Mouse (Mus musculus) hindbrain, embryonic 10.5 days (tissue): Measurements from ENCODE around the gene Hacd3. TPM values are rescaled to one million over a fixed set of nuclear protein-coding genes. Genes with fewer than 3 reads are reported as not detected.
"Not testable (repeated sequence)": the region's sequence is repeated elsewhere in the genome, so short reads cannot be mapped to it uniquely, and the experiment has no call there.

Experiments used
- DNase-seq: peaks from one replicate; pipeline ENCODE4 v3.0.0-alpha.2; 2017; ENCODE audit warnings: low spot score
- H3K27ac ChIP-seq: fragments of 300-500 bp; sonication (generic); 2 replicates; pipeline ENCODE4 v1.5.1; 2016; ENCODE audit warnings: mild to moderate bottlenecking, moderate library complexity
- H3K27me3 ChIP-seq: fragments of 300-500 bp; sonication (generic); 2 replicates; pipeline ENCODE4 v1.6.1; 2016; ENCODE audit warnings: mild to moderate bottlenecking; ENCODE audit not compliant: poor library complexity, insufficient read depth, severe bottlenecking
- H3K36me3 ChIP-seq: fragments of 300-500 bp; sonication (generic); 2 replicates; pipeline ENCODE4 v1.6.1; 2016; ENCODE audit warnings: mild to moderate bottlenecking, moderate library complexity
- H3K4me1 ChIP-seq: fragments of 300-500 bp; sonication (generic); replicated peaks from 2 replicates; pipeline ENCODE4 v1.6.1; 2016; ENCODE audit warnings: mild to moderate bottlenecking
- H3K4me3 ChIP-seq: fragments of 300-500 bp; sonication (generic); 2 replicates; pipeline ENCODE4 v1.5.1; 2016; ENCODE audit warnings: mild to moderate bottlenecking, moderate library complexity
- H3K9me3 ChIP-seq: fragments of 300-500 bp; sonication (generic); 2 replicates; pipeline ENCODE4 v1.6.1; 2016; ENCODE audit warnings: mild to moderate bottlenecking, moderate library complexity
- WGBS: fragments of 180-500 bp; shearing (Covaris S2); methylation state at CpG from one replicate; pipeline ENCODE4 v1.1.7; 2016; 5-methylcytosine and 5-hydroxymethylcytosine counted together
- polyA plus RNA-seq: library from polyadenylated mRNA; unstranded; fragments of >200 nt; fragmentation: Nextera tagmentation; extraction: Ambion mirVana; gene quantifications from 2 replicates; pipeline ENCODE4 v1.2.1, GENCODE M21; 2016

The Hacd3 gene
- polyA plus RNA-seq = 108 and 115 TPM in 2 replicates

DNA sequence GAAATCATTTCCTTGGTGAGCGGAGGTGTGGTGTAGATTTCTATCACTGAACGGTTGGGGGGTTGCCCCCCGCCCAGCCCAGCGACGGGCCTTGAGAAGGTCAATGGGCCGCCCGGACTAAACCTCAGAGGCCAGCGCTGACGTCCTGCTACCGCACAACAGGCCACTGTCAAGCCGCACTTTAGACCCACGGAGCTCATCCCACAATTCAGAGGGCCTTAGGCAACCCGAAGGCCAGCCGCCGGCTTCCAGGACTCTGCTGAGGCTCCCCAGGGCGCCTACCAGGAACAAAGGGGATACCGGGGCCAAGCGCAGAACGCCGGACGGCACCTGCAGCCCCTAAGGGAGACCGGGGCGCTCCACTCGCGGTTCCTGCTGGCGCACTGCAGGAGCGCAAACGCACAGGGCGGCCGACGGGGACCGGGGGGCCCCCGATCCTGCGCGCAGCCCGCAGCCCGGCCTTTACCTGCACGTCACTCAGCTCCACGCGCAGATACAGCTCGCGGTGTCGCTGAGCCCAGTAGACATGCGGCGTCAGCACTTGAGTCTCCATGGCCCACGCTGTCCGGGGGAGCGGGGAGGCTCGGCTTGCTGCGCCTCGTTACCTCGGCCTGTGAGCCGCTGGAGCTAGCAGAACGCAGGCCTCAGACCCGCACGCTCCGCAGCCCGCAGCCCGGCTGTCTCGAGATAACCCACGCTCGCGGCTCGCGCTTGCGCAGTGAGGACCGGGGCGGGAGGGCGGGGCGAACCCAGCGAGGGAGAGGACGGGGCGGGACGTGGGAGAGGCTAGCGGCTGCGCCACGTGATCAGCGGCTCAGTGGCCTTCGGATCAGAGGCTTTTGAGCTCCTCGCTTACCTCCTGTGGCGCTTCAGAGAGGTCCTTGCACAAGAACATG, at the start of gene Hacd3:
Gene Hacd3, minus strand, starts transcription at position 703 of the 896 bp plus-strand sequence.
- peaks cover 60% of the 10 kb centered on the region for H3K4me1 ChIP-seq
- peak; percentile 95 for DNase-seq

DNA sequence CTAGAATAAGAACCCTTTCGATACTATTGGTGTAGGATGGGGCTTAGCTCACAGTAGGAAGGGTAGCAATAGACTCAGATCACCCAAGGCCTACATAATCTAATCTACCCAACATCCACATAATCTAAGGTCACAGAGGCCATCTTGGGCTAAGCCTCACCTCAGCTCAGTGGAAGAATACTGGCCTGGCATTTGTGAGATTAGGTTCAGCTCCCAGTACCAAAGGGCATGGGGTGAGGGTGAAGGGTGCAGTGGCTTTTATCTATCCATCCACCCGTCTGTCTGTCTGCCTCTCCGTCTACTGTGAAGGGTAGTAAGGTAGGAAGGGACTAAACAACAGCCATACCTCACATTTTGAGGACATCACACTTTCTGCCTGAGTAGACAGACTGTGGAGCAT, 49.1 kb upstream of the Hacd3 start:
- 92% methylated on average over 3 of the region's 3 CpGs for WGBS
- Histone ChIP-seq H3K4me1 (no peaks in the 10 kb centered on the region), H3K36me3 (peaks cover 99% of the 10 kb centered on the region), H3K27me3 (no peaks in the 10 kb centered on the region), H3K9me3 (no peaks in the 10 kb centered on the region), H3K4me3 (no peak overlapping the region), H3K27ac (no peak overlapping the region)
- DNase-seq = no peak

More for the DNA sequence above, at the start of gene Hacd3:
- no peaks in the 10 kb centered on the region for H3K27me3 ChIP-seq
- no peaks in the 10 kb centered on the region for H3K9me3 ChIP-seq
- H3K4me3 ChIP-seq = peak within 1 kb of the TSS; percentile 99
- H3K36me3 ChIP-seq = no peaks in the 10 kb centered on the region
- H3K27ac ChIP-seq = peak within 1 kb of the TSS; percentile 97
- WGBS = under 1% methylated on average over 81 of the region's 81 CpGs

DNA sequence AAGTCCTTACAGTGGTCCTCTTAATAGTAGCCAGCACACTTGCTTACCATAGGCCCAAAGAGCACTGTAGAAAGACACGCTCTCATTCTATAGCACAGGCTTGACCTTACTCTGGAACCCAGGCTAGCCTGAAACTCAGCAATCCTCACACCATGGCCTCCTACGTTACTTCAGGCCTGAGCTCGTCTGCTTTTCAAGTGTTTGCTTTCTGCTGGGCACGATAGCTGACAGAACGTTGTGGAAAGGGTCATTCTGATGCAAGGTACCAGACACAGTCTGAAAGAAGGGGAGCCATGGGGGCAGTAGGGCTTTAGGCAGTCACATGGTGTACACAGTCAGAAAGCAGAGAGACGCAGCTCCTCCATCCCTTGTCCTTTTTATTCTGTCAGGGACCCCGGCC, 42.8 kb upstream of the Hacd3 start:
- H3K4me3 ChIP-seq = no peak overlapping the region
- WGBS = 89% methylated on average over 7 of the region's 7 CpGs
- DNase-seq = no peak
- H3K27me3 ChIP-seq = no peaks in the 10 kb centered on the region
- H3K4me1 ChIP-seq = no peaks in the 10 kb centered on the region
- H3K36me3 ChIP-seq = peaks cover 95% of the 10 kb centered on the region
- no peak overlapping the region for H3K27ac ChIP-seq
- no peaks in the 10 kb centered on the region for H3K9me3 ChIP-seq

DNA sequence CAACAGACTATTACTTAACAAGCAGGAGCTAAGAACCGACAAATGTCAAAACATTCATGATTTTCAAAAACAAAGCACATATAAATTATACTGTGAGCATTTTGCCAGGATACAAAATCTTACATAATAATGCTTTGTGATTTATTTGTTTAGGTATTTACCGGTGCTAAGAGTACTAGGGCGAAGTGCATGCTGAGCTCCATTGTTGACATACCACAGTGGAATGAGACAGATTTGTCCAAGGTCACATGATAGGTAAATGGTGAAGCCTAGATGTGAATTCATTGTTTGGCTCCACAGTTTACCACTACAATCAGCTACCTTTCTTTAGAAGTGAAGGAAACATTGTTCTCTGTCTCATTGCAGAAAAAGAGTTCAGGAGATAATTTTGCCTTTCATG, 29.5 kb upstream of the Hacd3 start:
- Histone ChIP-seq H3K36me3 (peaks cover 100% of the 10 kb centered on the region), H3K9me3 (no peaks in the 10 kb centered on the region), H3K4me3 (no peak overlapping the region), H3K4me1 (no peaks in the 10 kb centered on the region), H3K27me3 (no peaks in the 10 kb centered on the region), H3K27ac (no peak overlapping the region)
- DNase-seq = no peak
- 97% methylated on average over 3 of the region's 3 CpGs for WGBS

DNA sequence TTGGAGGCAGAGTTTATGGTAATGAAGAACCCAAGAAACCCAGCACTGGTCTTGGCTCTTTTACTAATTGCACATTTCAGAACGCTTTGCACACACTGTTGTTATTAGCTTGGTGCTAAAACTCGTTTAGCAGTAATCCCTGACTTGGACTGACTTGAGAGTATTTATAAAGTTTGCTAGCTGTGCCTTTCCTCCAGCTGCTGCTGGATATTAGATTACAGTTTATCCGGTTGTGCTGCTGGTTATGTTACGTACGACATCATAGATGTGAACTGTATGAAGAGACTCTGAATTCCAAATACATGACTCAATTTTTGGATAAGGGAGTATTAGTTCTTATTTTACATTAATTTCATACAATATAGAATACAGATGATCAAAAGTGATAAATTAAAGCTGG, 27.9 kb upstream of the Hacd3 start:
- peaks cover 100% of the 10 kb centered on the region for H3K36me3 ChIP-seq

DNA sequence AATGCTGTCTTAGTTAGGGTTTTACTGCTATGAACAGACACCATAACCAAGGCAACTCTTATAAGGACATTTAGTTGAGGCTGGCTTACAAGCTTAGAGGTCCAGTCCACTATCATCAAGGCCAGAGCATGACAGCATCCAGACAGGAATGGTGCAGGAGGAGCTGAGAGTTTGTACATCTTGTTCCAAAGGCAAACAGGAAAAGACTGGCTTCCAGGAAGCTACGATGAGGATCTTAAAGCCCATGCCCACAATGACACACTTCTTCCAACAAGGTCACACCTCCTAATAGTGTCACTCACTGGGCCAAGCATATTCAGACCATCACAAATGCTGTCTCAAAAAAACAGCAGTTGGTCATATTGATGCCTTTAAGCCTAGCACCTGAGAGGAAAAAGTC, 25.5 kb upstream of the Hacd3 start:
- DNase-seq = no peak
- peaks cover 98% of the 10 kb centered on the region for H3K36me3 ChIP-seq
- 93% methylated on average over 1 of the region's 1 CpGs for WGBS

More for the DNA sequence above, 27.9 kb upstream of the Hacd3 start:
- WGBS = 97% methylated on average over 5 of the region's 5 CpGs
- DNase-seq = no peak
- Histone ChIP-seq H3K9me3 (no peaks in the 10 kb centered on the region), H3K4me3 (no peak overlapping the region), H3K4me1 (no peaks in the 10 kb centered on the region), H3K27ac (no peak overlapping the region), H3K27me3 (no peaks in the 10 kb centered on the region)

DNA sequence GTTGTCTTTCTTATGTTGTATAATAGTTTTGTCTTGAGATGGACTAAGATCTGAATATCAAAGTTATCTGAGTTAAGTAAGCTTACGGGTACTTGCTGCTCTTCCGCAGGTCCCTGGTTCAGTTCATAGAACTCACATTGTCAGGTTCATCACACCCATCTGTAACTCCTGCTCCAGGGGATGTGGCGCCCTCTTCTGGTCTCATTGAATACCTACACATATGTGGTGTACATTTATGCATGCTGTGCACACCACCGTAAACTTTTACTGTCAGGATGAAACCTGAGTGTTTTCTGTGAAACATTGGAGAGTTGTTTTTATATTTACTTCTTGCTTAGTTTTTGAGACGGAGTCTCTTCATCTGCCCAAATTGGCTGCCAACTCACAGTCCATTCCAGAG, 19.9 kb upstream of the Hacd3 start:
- WGBS = 97% methylated on average over 5 of the region's 5 CpGs
- H3K27ac ChIP-seq = no peak overlapping the region
- H3K27me3 ChIP-seq = no peaks in the 10 kb centered on the region
- no peaks in the 10 kb centered on the region for H3K4me1 ChIP-seq
- no peak overlapping the region for H3K4me3 ChIP-seq
- H3K9me3 ChIP-seq = no peaks in the 10 kb centered on the region
- H3K36me3 ChIP-seq = peaks cover 97% of the 10 kb centered on the region
- DNase-seq = no peak

More for the DNA sequence above, 25.5 kb upstream of the Hacd3 start:
- no peak overlapping the region for H3K4me3 ChIP-seq
- H3K27me3 ChIP-seq = no peaks in the 10 kb centered on the region
- H3K27ac ChIP-seq = no peak overlapping the region
- H3K9me3 ChIP-seq = no peaks in the 10 kb centered on the region
- no peaks in the 10 kb centered on the region for H3K4me1 ChIP-seq

DNA sequence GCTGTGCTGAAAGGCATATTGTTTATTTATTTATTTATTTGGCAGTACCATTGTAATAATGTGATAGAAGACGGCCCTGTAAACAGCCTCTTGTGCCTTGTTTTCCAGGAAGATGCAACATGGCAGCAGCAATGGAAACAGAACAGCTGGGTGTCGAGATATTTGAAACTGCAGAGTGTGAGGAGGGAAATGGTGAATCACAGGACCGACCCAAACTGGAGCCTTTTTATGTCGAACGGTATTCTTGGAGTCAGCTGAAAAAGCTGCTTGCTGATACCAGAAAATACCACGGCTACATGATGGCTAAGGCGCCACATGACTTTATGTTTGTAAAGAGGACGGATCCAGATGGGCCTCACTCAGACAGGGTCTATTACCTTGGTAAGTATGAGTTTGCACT, 15.4 kb upstream of the Hacd3 start:
- peaks cover 12% of the 10 kb centered on the region for H3K4me1 ChIP-seq
- WGBS = 94% methylated on average over 8 of the region's 8 CpGs
- H3K9me3 ChIP-seq = no peaks in the 10 kb centered on the region
- H3K36me3 ChIP-seq = peaks cover 66% of the 10 kb centered on the region
- H3K27ac ChIP-seq = no peak overlapping the region
- H3K4me3 ChIP-seq = no peak overlapping the region
- DNase-seq = no peak
- no peaks in the 10 kb centered on the region for H3K27me3 ChIP-seq

DNA sequence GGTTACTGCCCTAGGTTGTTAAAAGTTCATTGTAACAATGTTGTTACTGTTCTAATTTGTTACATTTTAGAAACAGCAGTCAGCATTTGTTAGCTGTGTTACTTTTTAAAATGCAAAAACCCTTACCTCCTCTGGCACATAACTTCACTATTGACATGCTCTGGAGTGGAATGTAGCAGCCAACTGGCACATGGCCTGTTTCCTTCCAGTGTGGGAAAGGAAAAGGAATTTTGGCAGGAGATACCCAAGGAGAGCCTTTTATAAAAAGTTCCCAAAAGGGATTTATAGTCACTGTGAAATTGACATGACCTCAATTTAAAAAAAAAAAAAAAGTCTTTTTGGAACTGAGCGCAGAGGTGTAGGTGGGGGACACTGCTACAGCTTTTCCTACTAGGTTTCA, 15.0 kb upstream of the Hacd3 start:
- Histone ChIP-seq H3K4me3 (no peak overlapping the region), H3K9me3 (no peaks in the 10 kb centered on the region), H3K4me1 (peaks cover 13% of the 10 kb centered on the region), H3K36me3 (peaks cover 62% of the 10 kb centered on the region), H3K27ac (no peak overlapping the region), H3K27me3 (no peaks in the 10 kb centered on the region)
- WGBS = 96% methylated on average over 1 of the region's 1 CpGs
- DNase-seq = no peak

DNA sequence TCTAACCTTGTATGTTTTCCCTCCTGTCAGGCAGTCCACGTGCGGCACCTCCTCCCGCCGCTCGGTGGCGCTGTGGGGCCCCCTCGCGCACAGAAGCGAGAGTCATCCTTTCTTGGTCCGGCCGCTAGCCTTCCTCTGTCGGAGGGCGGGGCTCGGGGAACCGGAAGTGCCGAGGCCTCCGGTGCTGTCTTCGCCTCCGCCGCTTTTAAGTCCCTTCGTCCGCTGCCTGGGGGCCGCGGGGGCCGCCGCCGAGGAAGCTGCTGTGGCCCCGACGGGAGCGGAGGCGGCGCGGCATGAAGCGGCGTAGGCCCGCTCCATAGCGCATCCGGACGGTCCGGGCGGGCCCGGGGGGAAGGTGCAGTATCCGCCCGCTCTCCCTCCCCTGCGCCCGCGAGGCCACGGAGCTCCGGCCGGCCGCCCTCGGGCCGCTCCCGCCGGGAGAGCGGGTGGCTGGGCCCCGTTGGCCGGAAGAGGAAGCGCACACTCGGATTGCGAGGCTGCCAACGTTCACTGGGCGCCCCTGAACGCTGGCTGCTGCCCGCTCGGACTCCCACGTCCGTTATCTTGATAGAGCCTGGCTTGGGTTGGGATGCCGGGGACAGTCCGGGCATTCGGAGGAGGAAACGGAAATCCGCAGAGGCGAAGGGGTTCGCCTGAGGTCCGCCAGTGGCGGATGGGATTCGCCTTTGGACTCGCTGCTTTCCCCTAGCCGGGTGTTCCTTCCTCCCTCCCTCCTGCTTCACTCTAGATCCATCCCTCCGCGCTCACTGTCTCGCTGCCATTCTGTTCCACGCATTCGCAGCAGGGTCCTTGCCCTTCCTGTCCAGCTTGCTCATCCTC, 11.0 kb upstream of the Hacd3 start, which contains the start of gene Dpp8:
Gene Dpp8, plus strand, starts transcription at position 146 of the 840 bp plus-strand sequence.
- no peaks in the 10 kb centered on the region for H3K9me3 ChIP-seq
- no peaks in the 10 kb centered on the region for H3K27me3 ChIP-seq
- under 1% methylated on average over 85 of the region's 85 CpGs for WGBS
- peaks cover 23% of the 10 kb centered on the region for H3K36me3 ChIP-seq
- peak; percentile 94 for DNase-seq
- H3K4me1 ChIP-seq = peaks cover 13% of the 10 kb centered on the region
- peak within 1 kb of the TSS; percentile 99 for H3K4me3 ChIP-seq
- H3K27ac ChIP-seq = peak within 1 kb of the TSS; percentile 97

DNA sequence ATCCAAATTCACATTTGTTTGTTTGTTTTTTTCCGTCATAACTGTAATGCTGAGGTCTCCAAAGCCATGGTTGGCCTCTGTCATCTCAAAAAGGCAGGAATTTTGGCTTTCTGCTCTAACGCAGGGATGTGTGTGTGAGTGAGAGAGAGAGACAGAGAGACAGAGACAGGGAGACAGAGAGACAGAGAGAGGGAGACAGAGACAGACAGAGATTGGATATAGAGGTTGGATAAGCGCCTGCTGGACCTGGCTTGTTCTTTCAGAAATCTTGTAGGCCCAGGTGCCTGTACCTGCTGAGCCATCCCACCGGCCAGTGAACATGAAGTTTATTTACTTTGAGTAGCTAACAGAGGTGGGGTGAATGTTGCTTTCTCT, 10.4 kb upstream of the Hacd3 start:
- peaks cover 17% of the 10 kb centered on the region for H3K36me3 ChIP-seq
- no peak for DNase-seq
- H3K27ac ChIP-seq = peak overlapping the region; percentile 97; the same call in 1 of the 2 replicates
- 33% methylated on average over 4 of the region's 4 CpGs for WGBS
- H3K27me3 ChIP-seq = no peaks in the 10 kb centered on the region
- no peaks in the 10 kb centered on the region for H3K9me3 ChIP-seq
- H3K4me3 ChIP-seq = peak overlapping the region; percentile 99
- peaks cover 13% of the 10 kb centered on the region for H3K4me1 ChIP-seq

DNA sequence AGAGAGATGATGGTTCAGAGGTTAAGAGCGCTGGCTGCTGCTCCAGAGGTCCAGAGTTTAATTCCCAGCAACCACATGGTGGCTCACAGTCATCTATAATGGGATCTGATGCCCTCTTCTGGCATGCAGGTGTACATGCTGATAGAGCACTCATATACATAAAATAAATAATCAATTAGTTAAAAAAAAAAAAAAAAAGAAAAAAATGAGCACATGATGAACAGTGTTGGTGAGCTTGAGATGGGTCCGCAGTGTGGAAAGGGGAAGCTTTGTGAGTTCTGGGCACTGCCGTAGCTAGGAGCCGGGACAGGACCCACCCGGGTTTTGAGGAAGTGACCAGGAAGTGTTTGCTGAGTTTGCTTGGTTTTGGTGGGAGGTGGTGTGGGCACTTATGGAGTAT, 9.9 kb upstream of the Hacd3 start:
- not testable (repeated sequence) for H3K4me3 ChIP-seq, H3K27me3 ChIP-seq, H3K9me3 ChIP-seq, DNase-seq, H3K27ac ChIP-seq
- 73% methylated on average over 5 of the region's 5 CpGs for WGBS
- Histone ChIP-seq H3K36me3 (peaks cover 11% of the 10 kb centered on the region; the same call in 1 of the 2 replicates), H3K4me1 (peaks cover 13% of the 10 kb centered on the region)

DNA sequence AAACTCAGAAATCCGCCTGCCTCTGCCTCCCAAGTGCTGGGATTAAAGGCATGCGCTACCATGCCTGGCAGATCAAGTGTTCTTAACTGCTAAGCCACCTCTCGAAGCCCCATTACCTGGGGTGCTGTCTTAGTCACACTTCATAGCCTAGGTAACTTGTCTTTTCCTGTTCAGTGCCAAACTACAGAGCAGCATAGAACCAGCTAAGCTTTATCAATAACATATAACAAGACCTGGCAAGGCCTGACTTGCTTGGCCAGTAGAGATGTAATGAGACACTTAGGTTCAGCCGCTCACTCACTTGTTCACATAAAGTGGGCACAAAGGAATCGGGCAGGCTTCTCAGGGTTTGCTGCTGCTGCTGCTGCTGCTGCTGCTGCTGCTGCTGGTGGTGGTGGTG, 6.8 kb upstream of the Hacd3 start:
- H3K4me3 ChIP-seq = no peak overlapping the region
- no peaks in the 10 kb centered on the region for H3K36me3 ChIP-seq
- 90% methylated on average over 5 of the region's 5 CpGs for WGBS
- DNase-seq = no peak
- no peaks in the 10 kb centered on the region for H3K27me3 ChIP-seq
- peaks cover 11% of the 10 kb centered on the region for H3K4me1 ChIP-seq
- H3K9me3 ChIP-seq = no peaks in the 10 kb centered on the region
- no peak overlapping the region for H3K27ac ChIP-seq
